Mouse (Mus musculus): ENCODE measurements around the gene Irgm1. TPM values are rescaled to one million over a fixed set of nuclear protein-coding genes. Genes with fewer than 3 reads are reported as not detected.

The Irgm1 gene
- polyA plus RNA-seq, 1 experiment from 2014 or later: 2.2 TPM

DNA sequence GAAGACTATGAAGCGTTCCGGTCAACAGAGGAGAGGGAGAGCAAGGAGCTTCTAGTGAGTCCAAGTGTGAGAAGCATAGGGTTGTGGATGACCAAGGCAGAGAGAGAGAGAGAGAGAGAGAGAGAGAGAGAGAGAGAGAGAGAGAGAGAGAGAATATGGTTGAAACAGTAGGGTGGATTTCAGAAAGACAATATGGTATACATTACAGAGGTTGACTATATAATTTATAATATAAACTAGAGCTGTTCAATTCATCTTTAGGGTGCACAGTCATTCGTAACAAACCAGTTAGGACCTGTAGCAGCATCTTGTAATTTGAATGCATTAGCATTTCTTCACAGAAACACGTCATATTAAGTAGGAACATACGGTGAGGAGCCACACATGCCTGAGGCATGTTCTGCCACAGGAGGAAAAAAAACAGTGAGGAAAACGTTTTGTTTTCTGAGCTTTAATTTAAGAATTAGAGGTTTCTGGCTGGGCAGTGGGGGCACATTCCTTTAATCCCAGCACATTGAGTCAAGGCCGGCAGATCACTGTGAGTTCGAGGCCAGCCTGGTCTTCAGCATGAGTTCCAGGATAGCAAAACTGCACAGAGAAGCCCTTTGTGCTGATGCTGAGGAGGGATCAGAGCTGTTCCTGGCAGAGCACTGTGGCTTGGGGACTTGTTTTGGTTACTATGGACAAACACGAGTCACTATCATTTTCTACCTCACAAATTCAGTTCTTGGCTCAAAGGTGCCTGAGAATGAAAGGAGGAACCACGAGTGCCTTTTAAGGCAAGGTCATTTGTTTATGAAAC is 32.4 kb downstream of the Irgm1 start:
- Histone ChIP-seq H3K27me3 (replicated peaks; ENCODE audit: control insufficient read depth, insufficient read depth, low read length) (0 out of 2 replicates have a peak, but pooled peaks cover 5% of the 10 kb centered on the region), H3K36me3 (ENCODE audit: control insufficient read depth, insufficient read depth, low read length) (no peaks in the 10 kb centered on the region), H3K9ac (ENCODE audit: low read length) (peak overlapping the region; percentile 77; the same call in 1 of the 2 replicates), H3K4me2 (ENCODE audit: low read length) (peak overlapping the region; percentile 86), H3K27ac (ENCODE audit: low read depth, low read length) (no peak overlapping the region), H3K9me3 (replicated peaks; ENCODE audit: control insufficient read depth, low read length) (no peaks in the 10 kb centered on the region), H3K4me1 (ENCODE audit: control insufficient read depth, insufficient read depth, low read length) (peaks cover 4% of the 10 kb centered on the region; the same call in 1 of the 2 replicates), H3K4me3 (ENCODE audit: low read depth, low read length) (peak overlapping the region; percentile 89; the same call in 1 of the 2 replicates)
- ATAC-seq (no peak), DNase-seq (ENCODE audit: low spot score) (peak; percentile 24)
- 69% methylated on average over 10 of the region's 10 CpGs for WGBS

DNA sequence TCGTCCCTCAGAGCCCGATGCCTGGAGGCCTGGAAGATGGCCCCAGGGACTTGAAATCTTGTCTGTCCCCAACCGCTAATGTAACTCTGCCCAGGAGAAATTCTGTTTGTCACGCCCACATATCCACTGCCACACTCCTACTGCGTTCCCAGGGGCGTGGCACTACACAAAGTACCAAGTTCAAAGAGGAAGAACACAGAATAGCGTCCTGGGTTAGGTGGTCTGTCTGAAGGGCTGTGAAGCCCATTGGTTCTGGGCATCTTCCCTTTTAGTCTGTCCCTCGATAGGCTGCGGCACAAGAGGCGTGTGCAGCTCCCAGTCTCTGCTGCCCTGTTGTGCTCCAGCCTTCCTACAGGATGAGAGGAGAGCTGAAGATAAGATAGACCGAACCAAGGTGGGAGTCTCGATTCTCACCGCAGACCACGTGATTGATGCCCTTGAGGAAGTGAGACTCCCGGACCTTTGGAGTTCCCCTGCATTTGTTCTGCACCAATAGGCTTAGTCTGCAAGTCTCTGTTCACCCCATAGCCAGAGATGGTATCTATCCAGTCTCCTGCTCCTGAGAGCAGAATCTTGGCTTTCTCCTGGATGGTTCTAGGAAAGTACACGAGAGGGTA is 33.2 kb downstream of the Irgm1 start:
- Histone ChIP-seq H3K36me3 (ENCODE audit: control insufficient read depth, insufficient read depth, low read length) (no peaks in the 10 kb centered on the region), H3K4me3 (ENCODE audit: low read depth, low read length) (peak overlapping the region; percentile 89), H3K9me3 (replicated peaks; ENCODE audit: control insufficient read depth, low read length) (no peaks in the 10 kb centered on the region), H3K27me3 (replicated peaks; ENCODE audit: control insufficient read depth, insufficient read depth, low read length) (0 out of 2 replicates have a peak, but pooled peaks cover 5% of the 10 kb centered on the region), H3K4me1 (ENCODE audit: control insufficient read depth, insufficient read depth, low read length) (peaks cover 4% of the 10 kb centered on the region; the same call in 1 of the 2 replicates), H3K9ac (ENCODE audit: low read length) (peak overlapping the region; percentile 77), H3K27ac (ENCODE audit: low read depth, low read length) (no peak overlapping the region), H3K4me2 (ENCODE audit: low read length) (peak overlapping the region; percentile 86)
- DNase-seq (ENCODE audit: low spot score): peak; percentile 44
- WGBS: 2% methylated on average over 16 of the region's 16 CpGs
- 0 out of 2 replicates have a peak, but pooled peaks have one; percentile 2 for ATAC-seq

DNA sequence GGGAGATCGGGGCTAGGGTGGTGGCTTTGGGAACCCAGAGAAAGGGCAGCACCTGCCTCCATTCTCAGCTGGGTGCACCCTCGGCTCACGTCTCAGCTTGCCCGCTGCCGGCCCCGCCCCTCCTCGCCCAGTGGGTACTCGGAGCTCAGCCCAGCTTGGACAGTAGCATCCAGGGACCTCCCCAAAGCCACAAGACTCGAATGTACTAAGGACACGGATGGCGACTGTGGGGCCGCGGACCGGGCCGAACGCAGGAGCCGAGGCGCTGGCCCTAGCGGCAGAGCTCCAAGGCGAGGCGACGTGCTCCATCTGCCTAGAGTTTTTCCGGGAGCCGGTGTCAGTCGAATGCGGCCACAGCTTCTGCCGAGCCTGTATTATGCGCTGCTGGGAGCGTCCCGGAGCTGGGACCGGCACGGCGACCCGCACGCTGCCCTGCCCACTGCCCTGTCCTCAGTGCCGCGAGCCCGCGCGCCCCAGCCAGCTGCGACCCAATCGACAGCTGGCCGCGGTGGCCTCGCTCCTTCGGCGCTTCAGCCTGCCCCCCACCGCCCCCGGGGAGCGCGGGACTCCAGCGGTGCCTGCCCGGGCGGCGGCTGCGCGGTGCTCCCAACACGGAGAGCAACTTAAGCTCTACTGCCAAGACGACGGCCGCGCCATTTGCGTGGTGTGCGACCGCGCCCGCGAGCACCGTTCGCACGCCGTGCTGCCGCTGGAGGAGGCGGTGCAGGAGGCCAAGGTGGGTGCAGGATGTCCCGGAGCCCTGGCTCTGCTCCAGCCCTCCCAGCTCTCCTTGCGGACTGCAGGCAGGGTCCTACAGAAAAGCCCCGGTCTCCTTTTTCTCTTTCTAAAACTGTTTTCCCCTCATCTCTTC is 33.9 kb downstream of the Irgm1 start:
- Histone ChIP-seq H3K4me3 (ENCODE audit: low read depth, low read length) (peak overlapping the region; percentile 89), H3K9me3 (replicated peaks; ENCODE audit: control insufficient read depth, low read length) (no peaks in the 10 kb centered on the region), H3K4me1 (ENCODE audit: control insufficient read depth, insufficient read depth, low read length) (peaks cover 4% of the 10 kb centered on the region; the same call in 1 of the 2 replicates), H3K36me3 (ENCODE audit: control insufficient read depth, insufficient read depth, low read length) (no peaks in the 10 kb centered on the region), H3K27ac (ENCODE audit: low read depth, low read length) (peak overlapping the region; percentile 27; the same call in 1 of the 2 replicates), H3K27me3 (replicated peaks; ENCODE audit: control insufficient read depth, insufficient read depth, low read length) (0 out of 2 replicates have a peak, but pooled peaks cover 5% of the 10 kb centered on the region), H3K4me2 (ENCODE audit: low read length) (peak overlapping the region; percentile 86), H3K9ac (ENCODE audit: low read length) (peak overlapping the region; percentile 77)
- peak; percentile 21 for ATAC-seq
- under 1% methylated on average over 76 of the region's 77 CpGs for WGBS
- peak; percentile 65 for DNase-seq (ENCODE audit: low spot score)

DNA sequence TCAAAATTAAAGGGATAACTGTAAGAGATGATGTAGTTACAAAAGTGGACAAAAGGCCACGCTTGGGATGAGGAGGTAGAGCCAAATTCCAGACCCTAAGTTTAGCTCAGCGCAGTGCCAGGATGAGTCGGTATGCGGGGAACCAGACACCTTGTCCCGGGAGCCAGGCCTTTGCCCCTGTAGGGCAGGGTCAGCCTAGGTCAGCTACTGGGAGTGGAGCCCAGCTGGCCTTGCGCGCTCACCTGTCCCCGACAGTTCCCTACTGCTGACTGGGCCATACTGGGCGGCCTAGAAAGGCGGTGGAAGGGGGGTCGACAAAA is 34.5 kb downstream of the Irgm1 start:
- ATAC-seq (no peak), DNase-seq (ENCODE audit: low spot score) (no peak)
- Histone ChIP-seq H3K9ac (ENCODE audit: low read length) (peak overlapping the region; percentile 77), H3K27ac (ENCODE audit: low read depth, low read length) (no peak overlapping the region), H3K27me3 (replicated peaks; ENCODE audit: control insufficient read depth, insufficient read depth, low read length) (0 out of 2 replicates have a peak, but pooled peaks cover 5% of the 10 kb centered on the region), H3K9me3 (replicated peaks; ENCODE audit: control insufficient read depth, low read length) (no peaks in the 10 kb centered on the region), H3K4me3 (ENCODE audit: low read depth, low read length) (peak overlapping the region; percentile 89), H3K4me2 (ENCODE audit: low read length) (peak overlapping the region; percentile 86), H3K4me1 (ENCODE audit: control insufficient read depth, insufficient read depth, low read length) (peaks cover 4% of the 10 kb centered on the region; the same call in 1 of the 2 replicates), H3K36me3 (ENCODE audit: control insufficient read depth, insufficient read depth, low read length) (no peaks in the 10 kb centered on the region)
- 7% methylated on average over 11 of the region's 11 CpGs for WGBS

DNA sequence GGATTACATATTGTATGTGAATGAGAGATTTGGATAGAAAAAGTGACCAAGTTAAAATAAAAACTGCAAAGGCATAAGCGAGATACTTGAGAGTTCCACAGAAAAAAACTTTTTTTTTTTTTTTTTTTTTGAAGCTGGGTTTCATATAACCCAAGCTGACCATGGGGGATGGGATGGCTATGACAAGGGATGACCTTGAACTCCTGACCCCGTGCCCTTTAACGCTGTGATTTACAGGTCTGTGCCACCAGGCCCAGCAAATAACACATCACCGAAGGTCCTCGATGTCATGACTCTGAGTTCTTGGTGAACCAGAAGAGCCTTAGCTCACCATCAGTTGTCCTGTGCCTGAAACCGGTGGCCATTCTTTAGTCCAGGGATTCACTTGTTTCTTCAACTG is 35.6 kb downstream of the Irgm1 start:
- Histone ChIP-seq H3K27me3 (replicated peaks; ENCODE audit: control insufficient read depth, insufficient read depth, low read length) (0 out of 2 replicates have a peak, but pooled peaks cover 5% of the 10 kb centered on the region), H3K27ac (ENCODE audit: low read depth, low read length) (no peak overlapping the region), H3K4me2 (ENCODE audit: low read length) (no peak overlapping the region), H3K4me3 (ENCODE audit: low read depth, low read length) (no peak overlapping the region), H3K4me1 (ENCODE audit: control insufficient read depth, insufficient read depth, low read length) (peaks cover 4% of the 10 kb centered on the region; the same call in 1 of the 2 replicates), H3K9ac (ENCODE audit: low read length) (no peak overlapping the region), H3K36me3 (ENCODE audit: control insufficient read depth, insufficient read depth, low read length) (no peaks in the 10 kb centered on the region), H3K9me3 (replicated peaks; ENCODE audit: control insufficient read depth, low read length) (no peaks in the 10 kb centered on the region)
- no peak for DNase-seq (ENCODE audit: low spot score)
- ATAC-seq: no peak
- WGBS: 82% methylated on average over 6 of the region's 6 CpGs

DNA sequence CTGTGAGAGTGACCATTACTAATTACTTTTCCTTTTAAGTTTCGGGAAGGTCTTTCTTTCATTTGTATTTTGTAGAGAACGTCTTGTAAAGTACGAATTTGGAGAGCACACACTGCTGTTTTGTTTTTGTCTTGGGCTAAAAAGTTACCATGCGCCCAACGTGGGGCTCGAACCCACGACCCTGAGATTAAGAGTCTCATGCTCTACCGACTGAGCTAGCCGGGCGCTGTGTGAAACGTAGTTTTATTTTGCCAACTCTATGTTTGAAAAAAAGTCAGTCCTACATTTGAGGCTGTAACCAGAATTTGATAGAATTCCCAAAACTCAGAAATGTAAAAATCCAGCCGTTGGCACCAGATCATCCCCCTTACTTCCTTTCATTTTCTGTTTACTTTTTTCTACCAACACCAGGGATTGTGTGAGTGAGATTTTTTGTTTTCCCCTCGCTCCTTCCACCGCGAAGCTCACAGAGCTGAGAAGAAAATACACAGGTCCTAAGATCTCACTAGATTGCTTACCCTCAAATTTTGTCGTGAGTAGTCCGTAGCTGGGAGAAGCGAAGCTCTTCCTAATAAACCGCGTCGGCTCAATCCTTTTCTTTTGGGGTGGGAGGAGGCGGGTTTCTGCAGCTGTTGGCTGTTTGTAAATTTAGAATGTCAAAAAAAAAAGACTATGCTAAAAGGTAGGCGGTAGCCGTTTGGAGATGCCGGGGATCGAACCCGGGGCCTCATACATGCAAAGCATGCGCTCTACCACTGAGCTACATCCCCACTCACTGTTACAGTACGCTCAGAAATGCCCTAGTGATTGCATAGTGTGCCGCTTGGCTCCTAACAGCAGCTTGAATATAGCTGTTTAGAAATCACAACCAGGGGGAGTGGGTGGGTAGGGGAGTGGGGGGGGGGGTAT is 37.5 kb downstream of the Irgm1 start:
- H3K27ac ChIP-seq (ENCODE audit: low read depth, low read length): peak overlapping the region; percentile 50; the same call in 1 of the 2 replicates
- peak overlapping the region; percentile 56 for H3K4me3 ChIP-seq (ENCODE audit: low read depth, low read length)
- H3K4me1 ChIP-seq (ENCODE audit: control insufficient read depth, insufficient read depth, low read length): peaks cover 4% of the 10 kb centered on the region; the same call in 1 of the 2 replicates
- peak; percentile 92 for ATAC-seq
- H3K9ac ChIP-seq (ENCODE audit: low read length): peak overlapping the region; percentile 69
- peak overlapping the region; percentile 56 for H3K4me2 ChIP-seq (ENCODE audit: low read length)
- WGBS: under 1% methylated on average over 30 of the region's 30 CpGs
- DNase-seq (ENCODE audit: low spot score): peak; percentile 93
- H3K36me3 ChIP-seq (ENCODE audit: control insufficient read depth, insufficient read depth, low read length): no peaks in the 10 kb centered on the region
- H3K9me3 ChIP-seq (replicated peaks; ENCODE audit: control insufficient read depth, low read length): no peaks in the 10 kb centered on the region
- 0 out of 2 replicates have a peak, but pooled peaks cover 5% of the 10 kb centered on the region for H3K27me3 ChIP-seq (replicated peaks; ENCODE audit: control insufficient read depth, insufficient read depth, low read length)

DNA sequence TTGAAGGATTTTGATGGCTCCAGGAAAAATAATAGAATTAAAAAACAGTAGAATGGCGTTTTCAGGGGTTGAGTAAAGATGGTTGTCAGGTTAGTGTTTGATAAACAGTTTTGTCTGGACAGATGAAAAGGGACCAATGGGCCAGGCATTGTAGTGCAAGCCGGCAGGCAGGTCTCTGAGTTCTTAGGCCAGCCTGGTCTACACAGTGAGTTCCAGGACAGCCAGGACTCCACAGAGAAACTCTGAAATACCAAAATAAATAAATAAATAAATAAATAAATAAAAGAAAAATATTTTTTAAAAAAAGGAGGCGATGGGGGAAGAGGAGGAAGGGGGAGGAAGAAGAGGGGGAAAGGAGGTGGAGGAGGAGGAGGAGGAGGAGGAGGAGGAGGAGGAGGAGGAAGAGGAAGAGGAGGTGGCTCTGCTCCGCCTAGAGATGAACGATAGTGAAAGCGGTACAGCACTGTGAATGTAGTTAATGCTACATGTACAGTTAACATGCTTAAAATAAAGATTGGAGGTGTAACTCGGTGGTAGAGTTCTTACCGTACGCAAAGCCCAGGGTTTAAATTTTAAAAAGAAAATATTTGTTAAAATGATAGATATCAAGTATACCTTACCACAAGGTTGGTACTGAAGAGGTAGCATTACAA is 38.3 kb downstream of the Irgm1 start:
- Histone ChIP-seq H3K27me3 (replicated peaks; ENCODE audit: control insufficient read depth, insufficient read depth, low read length) (0 out of 2 replicates have a peak, but pooled peaks cover 5% of the 10 kb centered on the region), H3K27ac (ENCODE audit: low read depth, low read length) (no peak overlapping the region), H3K4me3 (ENCODE audit: low read depth, low read length) (peak overlapping the region; percentile 56), H3K9ac (ENCODE audit: low read length) (no peak overlapping the region), H3K4me2 (ENCODE audit: low read length) (peak overlapping the region; percentile 56), H3K36me3 (ENCODE audit: control insufficient read depth, insufficient read depth, low read length) (no peaks in the 10 kb centered on the region), H3K9me3 (replicated peaks; ENCODE audit: control insufficient read depth, low read length) (no peaks in the 10 kb centered on the region), H3K4me1 (ENCODE audit: control insufficient read depth, insufficient read depth, low read length) (peaks cover 2% of the 10 kb centered on the region; the same call in 1 of the 2 replicates)
- 36% methylated on average over 9 of the region's 9 CpGs for WGBS
- DNase-seq (ENCODE audit: low spot score) (no peak), ATAC-seq (no peak)

Measured in forebrain, embryonic 14.5 days (tissue).